Mouse (Mus musculus) heart, postnatal 0 days (tissue): ENCODE data around the gene Lta. TPM values are rescaled to one million over a fixed set of nuclear protein-coding genes. Genes with fewer than 3 reads are reported as not detected.

ENCODE experiments used
- ATAC-seq: fragments of 200-750 bp; cut with Nextera tagmentation; 2 replicates; pipeline ENCODE4 v1.8.0; 2017; ENCODE audit warnings: low read depth, moderate number of reproducible peaks, moderate library complexity; ENCODE audit not compliant: insufficient read depth
- DNase-seq: peaks from one replicate; pipeline ENCODE4 v3.0.0-alpha.2; 2016; ENCODE audit warnings: low spot score
- H3K27ac ChIP-seq: fragments of 300-500 bp; sonication (generic); 2 replicates; pipeline ENCODE4 v1.5.1; 2014; ENCODE audit warnings: low read depth, mild to moderate bottlenecking
- H3K27me3 ChIP-seq: fragments of 300-500 bp; sonication (generic); 2 replicates; pipeline ENCODE4 v1.6.1; 2014; ENCODE audit warnings: low read length, mixed read lengths; ENCODE audit not compliant: control insufficient read depth, insufficient read depth
- H3K36me3 ChIP-seq: fragments of 300-500 bp; sonication (generic); replicated peaks from 2 replicates; pipeline ENCODE4 v1.6.1; 2014; ENCODE audit warnings: low read length, mixed read lengths; ENCODE audit not compliant: control insufficient read depth, insufficient read depth
- H3K4me1 ChIP-seq: fragments of 300-500 bp; sonication (generic); 2 replicates; pipeline ENCODE4 v1.6.1; 2014; ENCODE audit warnings: antibody characterized with exemption; ENCODE audit not compliant: control insufficient read depth, insufficient read depth
- H3K4me2 ChIP-seq: fragments of 300-500 bp; sonication (generic); 2 replicates; pipeline ENCODE4 v1.6.1; 2014; ENCODE audit warnings: low read depth, mild to moderate bottlenecking, low read length, moderate library complexity
- H3K4me3 ChIP-seq: fragments of 300-500 bp; sonication (generic); 2 replicates; pipeline ENCODE4 v1.5.1; 2014; ENCODE audit warnings: low read depth, low read length
- H3K9ac ChIP-seq: fragments of 300-500 bp; sonication (generic); replicated peaks from 2 replicates; pipeline ENCODE4 v1.6.1; 2014; ENCODE audit warnings: low read depth, low read length, mixed read lengths
- H3K9me3 ChIP-seq: fragments of 300-500 bp; sonication (generic); replicated peaks from 2 replicates; pipeline ENCODE4 v1.6.1; 2016; ENCODE audit warnings: low read length; ENCODE audit not compliant: control insufficient read depth
- CTCF ChIP-seq: IDR thresholded peaks from 2 replicates; pipeline ENCODE4 v1.5.1; 2016; ENCODE audit warnings: antibody characterized with exemption, control low read depth, low read depth
- EP300 ChIP-seq: IDR thresholded peaks from 2 replicates; pipeline ENCODE4 v1.6.1; 2016; ENCODE audit warnings: antibody characterized with exemption, low read depth
- WGBS: fragments of 180-500 bp; shearing (Covaris S2); extraction: QIAGEN DNeasy Blood & Tissue Kit; methylation state at CpG from one replicate; pipeline ENCODE4 v1.1.7; 2014; 5-methylcytosine and 5-hydroxymethylcytosine counted together
- polyA plus RNA-seq: library from polyadenylated mRNA; unstranded; fragments of >200 nt; fragmentation: Nextera tagmentation; extraction: Ambion mirVana; gene quantifications from 2 replicates; pipeline ENCODE4 v1.2.1, GENCODE M21; 2015
- total RNA-seq: library from RNA; depleted of rRNA; stranded (reverse); fragments of >200 nt; gene quantifications from 2 replicates; pipeline ENCODE4 v1.2.3, GENCODE M21; 2014; ENCODE audit warnings: low replicate concordance

The Lta gene
- total and polyA plus RNA-seq, 2 experiments from 2014 or later = not detected

DNA sequence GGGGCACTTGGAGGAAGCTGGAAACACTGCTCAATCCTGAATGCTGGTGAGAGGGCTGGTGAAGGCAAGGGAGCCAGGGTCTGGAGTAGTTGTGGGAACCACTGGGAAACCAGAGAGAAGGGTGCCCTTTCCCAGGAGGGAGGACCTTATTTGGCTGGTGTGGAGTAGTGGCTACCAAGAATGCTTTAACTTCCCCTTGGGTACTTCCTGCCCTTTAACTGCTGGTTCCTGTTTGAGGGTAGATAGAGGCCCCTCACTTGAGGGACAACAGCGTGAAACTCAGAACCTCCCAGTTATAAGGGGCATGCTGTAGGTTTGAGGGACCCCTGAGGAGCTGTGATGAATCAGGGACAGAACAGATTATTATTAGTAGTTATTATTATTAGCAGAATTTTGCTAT lies 16.0 kb downstream of the Lta start:
- ATAC-seq = no peak
- Histone ChIP-seq H3K27ac (no peak overlapping the region), H3K4me3 (no peak overlapping the region), H3K4me1 (peaks cover 5% of the 10 kb centered on the region), H3K9me3 (no peaks in the 10 kb centered on the region), H3K36me3 (no peaks in the 10 kb centered on the region), H3K4me2 (no peak overlapping the region), H3K9ac (no peak overlapping the region), H3K27me3 (peaks cover 12% of the 10 kb centered on the region)
- 50% methylated on average over 1 of the region's 1 CpGs for WGBS
- TF ChIP-seq EP300 (no peak), CTCF (no peak)
- DNase-seq = no peak

DNA sequence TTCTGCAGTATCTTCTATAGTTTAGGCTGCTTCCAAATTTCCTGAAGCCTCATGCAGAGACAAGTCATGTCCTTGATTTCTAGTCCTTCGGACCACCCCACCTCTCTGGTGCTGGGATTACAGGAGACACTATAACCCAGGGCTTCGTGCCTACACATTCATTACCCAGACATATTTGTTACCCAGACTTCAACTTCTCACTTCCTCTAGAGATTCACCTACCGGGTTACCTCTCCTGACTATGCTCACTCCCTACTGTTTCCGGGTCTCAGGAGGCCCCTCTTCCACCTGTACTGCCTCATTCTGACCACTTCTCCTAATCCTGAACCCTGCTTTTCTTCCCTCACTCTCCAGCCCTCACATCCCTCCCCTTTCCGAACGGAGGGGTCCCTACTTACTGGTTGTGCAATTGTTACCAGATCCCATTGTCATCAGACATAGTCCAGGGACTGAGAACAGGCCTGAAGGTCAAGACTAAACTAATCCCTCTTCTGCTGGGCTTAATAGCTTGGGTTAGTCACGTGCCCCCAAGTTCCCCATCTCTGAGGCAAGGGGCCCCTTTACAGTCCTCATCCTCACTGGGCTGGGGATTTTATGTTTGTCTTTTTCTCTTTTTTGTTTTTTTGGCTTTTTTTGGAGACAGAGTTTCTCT lies 17.1 kb downstream of the Lta start, which contains the start of gene Lst1:
Gene Lst1 (minus strand): TSS at position 481 of the 652 bp plus-strand sequence.
- 70% methylated on average over 7 of the region's 7 CpGs for WGBS
- peaks cover 5% of the 10 kb centered on the region for H3K4me1 ChIP-seq
- H3K9me3 ChIP-seq = no peaks in the 10 kb centered on the region
- TF ChIP-seq CTCF = no peak
- no peak for TF ChIP-seq EP300
- H3K27me3 ChIP-seq = 0 out of 2 replicates have a peak, but pooled peaks cover 1% of the 10 kb centered on the region
- no peak for DNase-seq
- no peak within 1 kb of the TSS for H3K4me3 ChIP-seq
- no peak within 1 kb of the TSS for H3K4me2 ChIP-seq
- no peak within 1 kb of the TSS for H3K9ac ChIP-seq
- no peaks in the 10 kb centered on the region for H3K36me3 ChIP-seq
- H3K27ac ChIP-seq = peak within 1 kb of the TSS; percentile 48; the same call in 1 of the 2 replicates
- ATAC-seq = no peak

DNA sequence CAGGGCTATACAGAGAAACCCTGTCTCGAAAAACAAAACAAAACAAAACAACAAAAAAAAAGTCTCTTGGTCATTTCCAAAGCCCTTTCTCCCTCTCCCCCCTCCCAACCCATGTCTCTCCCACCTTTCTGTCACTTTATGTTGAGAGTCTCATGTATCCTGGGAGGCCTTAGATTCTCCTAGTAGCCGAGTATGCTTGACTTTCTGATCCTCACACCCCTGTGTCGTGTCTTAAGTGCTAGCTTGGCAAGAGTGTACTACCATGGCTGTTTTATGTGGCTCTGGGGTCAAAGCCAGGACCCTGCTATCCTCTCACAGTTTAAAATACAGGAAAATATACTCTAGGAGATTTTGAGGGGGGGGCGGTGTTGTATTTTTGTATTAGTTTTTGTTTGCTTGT lies 17.8 kb downstream of the Lta start:
- H3K36me3 ChIP-seq = no peaks in the 10 kb centered on the region
- no peak overlapping the region for H3K4me2 ChIP-seq
- H3K4me3 ChIP-seq = no peak overlapping the region
- H3K9me3 ChIP-seq = no peaks in the 10 kb centered on the region
- no peak overlapping the region for H3K9ac ChIP-seq
- H3K4me1 ChIP-seq = peaks cover 5% of the 10 kb centered on the region
- DNase-seq (no peak), ATAC-seq (no peak)
- H3K27ac ChIP-seq = peak overlapping the region; percentile 9; the same call in 1 of the 2 replicates
- WGBS = 66% methylated on average over 4 of the region's 4 CpGs
- TF ChIP-seq EP300 = no peak
- no peak for TF ChIP-seq CTCF
- H3K27me3 ChIP-seq = no peaks in the 10 kb centered on the region

DNA sequence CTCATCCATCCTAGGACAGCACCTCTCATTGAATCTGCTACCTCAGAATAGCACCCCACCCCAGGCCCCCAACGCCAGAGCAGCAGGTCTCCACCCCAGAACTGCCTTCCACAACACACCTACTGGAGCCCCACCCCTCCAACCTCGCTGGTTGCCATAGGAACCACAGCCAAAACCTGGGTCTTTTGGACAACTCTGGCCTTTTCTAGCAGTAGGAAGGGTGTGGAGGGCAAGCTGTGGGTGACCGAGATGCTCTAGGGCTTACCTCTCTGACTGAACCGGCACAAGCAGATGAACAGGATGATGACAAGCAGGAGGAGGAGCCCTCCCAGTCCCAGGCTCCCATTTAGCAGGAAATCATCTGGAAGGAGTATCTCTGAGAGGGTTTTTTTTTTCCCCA lies 18.5 kb downstream of the Lta start:
- no peak for ATAC-seq
- Histone ChIP-seq H3K4me1 (peaks cover 5% of the 10 kb centered on the region), H3K27ac (peak overlapping the region; percentile 67), H3K4me2 (peak overlapping the region; percentile 66), H3K9ac (no peak overlapping the region), H3K27me3 (no peaks in the 10 kb centered on the region), H3K4me3 (peak overlapping the region; percentile 58), H3K36me3 (no peaks in the 10 kb centered on the region), H3K9me3 (no peaks in the 10 kb centered on the region)
- no peak for TF ChIP-seq CTCF
- TF ChIP-seq EP300 = no peak
- WGBS = 2% methylated on average over 4 of the region's 4 CpGs
- DNase-seq = no peak

DNA sequence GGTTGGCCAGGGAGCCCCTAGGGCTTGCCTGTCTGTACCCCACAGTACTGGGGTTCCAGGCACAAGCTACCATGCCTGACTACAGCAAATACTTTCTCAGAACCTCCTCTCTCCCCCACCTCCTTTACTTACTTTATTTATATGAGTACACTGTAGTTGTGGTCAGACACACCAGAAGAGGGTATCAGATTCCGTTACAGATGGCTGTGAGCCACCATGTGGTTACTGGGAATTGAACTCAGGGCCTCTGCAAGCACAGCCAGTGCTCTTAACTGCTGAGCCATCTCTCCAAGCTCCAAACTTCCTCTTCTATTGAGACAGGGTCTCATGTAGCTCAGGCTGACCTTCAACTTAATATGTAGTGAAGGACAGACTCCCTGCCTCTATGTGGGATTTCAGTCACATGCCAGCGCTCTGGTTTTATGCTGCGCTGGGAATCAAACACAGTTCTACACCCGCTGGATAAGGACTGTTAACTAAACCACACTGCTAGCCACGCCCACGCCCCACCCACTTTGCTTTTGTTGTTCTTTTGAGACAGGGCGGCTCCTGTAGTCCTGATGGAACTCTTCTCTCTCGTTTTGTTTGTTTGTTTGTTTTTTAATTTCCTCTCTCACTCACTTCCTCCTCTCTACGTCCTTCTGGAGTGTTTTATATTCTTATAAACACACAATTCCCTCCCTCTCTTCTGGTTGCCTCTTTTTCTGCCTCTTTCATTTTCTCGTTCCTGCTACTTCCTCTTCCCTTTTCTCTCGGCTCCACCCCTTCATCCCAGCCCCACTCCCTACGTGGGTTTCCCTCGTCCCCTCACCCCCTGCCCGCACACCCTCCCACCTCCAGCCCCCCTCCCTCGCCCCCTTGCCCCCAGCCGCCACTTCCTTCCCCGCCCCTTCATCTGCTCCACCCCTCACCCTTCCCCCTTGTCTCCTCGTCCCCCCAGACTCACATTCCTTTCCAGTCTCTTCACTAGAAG lies 19.2 kb downstream of the Lta start:
- DNase-seq = peak; percentile 35
- no peak for TF ChIP-seq EP300
- TF ChIP-seq CTCF = no peak
- Histone ChIP-seq H3K27ac (peak overlapping the region; percentile 67), H3K9ac (peak overlapping the region; percentile 27), H3K4me2 (peak overlapping the region; percentile 66), H3K4me3 (peak overlapping the region; percentile 58), H3K4me1 (peaks cover 5% of the 10 kb centered on the region), H3K9me3 (no peaks in the 10 kb centered on the region), H3K27me3 (no peaks in the 10 kb centered on the region), H3K36me3 (no peaks in the 10 kb centered on the region)
- WGBS = 3% methylated on average over 18 of the region's 18 CpGs
- ATAC-seq = peak; percentile 27; the same call in 1 of the 2 replicates
